Mouse (Mus musculus) myocyte (in vitro differentiated cells): ENCODE measurements around the gene Apba3. TPM values are rescaled to one million over a fixed set of nuclear protein-coding genes. Genes with fewer than 3 reads are reported as not detected.

Source experiments
- H3K27me3 ChIP-seq: one replicate; pipeline ENCODE4 v1.6.1; 2011; ENCODE audit not compliant: control insufficient read depth, insufficient read depth, insufficient read length
- H3K36me3 ChIP-seq: one replicate; pipeline ENCODE4 v1.6.1; 2011; ENCODE audit not compliant: control insufficient read depth, insufficient read depth
- H3K4me2 ChIP-seq: one replicate; pipeline ENCODE4 v1.6.1; 2011; ENCODE audit warnings: low read depth, control low read depth
- H3K4me3 ChIP-seq: one replicate; pipeline ENCODE4 v1.5.1; 2011; ENCODE audit warnings: mild to moderate bottlenecking, control low read depth, moderate library complexity
- H3K79me2 ChIP-seq: one replicate; pipeline ENCODE4 v1.6.1; 2011; ENCODE audit not compliant: control insufficient read depth, insufficient read depth
- H3ac ChIP-seq: one replicate; pipeline ENCODE4 v1.6.1; 2011; ENCODE audit not compliant: control insufficient read depth, insufficient read length
- CEBPB ChIP-seq: IDR thresholded peaks from 2 replicates; pipeline ENCODE4 v1.6.1; 2011; ENCODE audit warnings: mild to moderate bottlenecking, moderate library complexity; ENCODE audit not compliant: poor library complexity, insufficient read depth, severe bottlenecking
- E2F4 ChIP-seq: IDR thresholded peaks from one replicate; pipeline ENCODE4 v1.6.1; 2011; ENCODE audit warnings: mild to moderate bottlenecking, control low read depth, moderate library complexity; ENCODE audit not compliant: insufficient read depth
- MAX ChIP-seq: IDR thresholded peaks from one replicate; pipeline ENCODE4 v1.6.1; 2011; ENCODE audit warnings: low read depth, mild to moderate bottlenecking, control low read depth
- MYOD1 ChIP-seq, 3 experiments: IDR thresholded peaks; one replicate each; pipeline ENCODE4 v1.6.1; 2011; ENCODE audit warnings: control low read depth in 2 of 3, low read depth in 2 of 3, mild to moderate bottlenecking in 2 of 3, moderate library complexity in 1 of 3; ENCODE audit not compliant: insufficient read length in 2 of 3, control insufficient read depth in 1 of 3
- MYOG ChIP-seq, 3 experiments: IDR thresholded peaks; one replicate each; pipeline ENCODE4 v1.6.1; 2011; ENCODE audit warnings: control low read depth in 2 of 3, low read depth in 2 of 3, mild to moderate bottlenecking in 2 of 3; ENCODE audit not compliant: insufficient read length in 2 of 3, control insufficient read depth in 1 of 3, insufficient read depth in 1 of 3
- POLR2A ChIP-seq: IDR thresholded peaks from one replicate; pipeline ENCODE4 v1.6.1; 2011; ENCODE audit warnings: low read depth, mild to moderate bottlenecking, control low read depth, moderate library complexity; ENCODE audit not compliant: insufficient read length
- POLR2AphosphoS2 ChIP-seq: IDR thresholded peaks from one replicate; pipeline ENCODE4 v1.6.1; 2011; ENCODE audit warnings: low read depth, control low read depth; ENCODE audit not compliant: insufficient read length
- REST ChIP-seq: IDR thresholded peaks from one replicate; pipeline ENCODE4 v1.6.1; 2011; ENCODE audit warnings: mild to moderate bottlenecking, control low read depth, moderate library complexity; ENCODE audit not compliant: insufficient read depth, insufficient read length
- SRF ChIP-seq: IDR thresholded peaks from one replicate; pipeline ENCODE4 v1.6.1; 2011; ENCODE audit warnings: low read depth; ENCODE audit not compliant: control insufficient read depth, insufficient read length
- TCF12 ChIP-seq: IDR thresholded peaks from one replicate; pipeline ENCODE4 v1.6.1; 2011; ENCODE audit warnings: mild to moderate bottlenecking, control low read depth; ENCODE audit not compliant: poor library complexity, insufficient read depth, severe bottlenecking
- TCF3 ChIP-seq: IDR thresholded peaks from one replicate; pipeline ENCODE4 v1.6.1; 2011; ENCODE audit warnings: low read depth, control low read depth; ENCODE audit not compliant: insufficient read length
- USF1 ChIP-seq: IDR thresholded peaks from one replicate; pipeline ENCODE4 v1.6.1; 2011; ENCODE audit warnings: low read depth, mild to moderate bottlenecking, control low read depth, moderate library complexity
- polyA plus RNA-seq: library from polyadenylated mRNA; unstranded; fragments of >200 nt; fragmentation: generic; extraction: Trizol; gene quantifications from one replicate; pipeline ENCODE4 v1.2.1, GENCODE M21; 2012; ENCODE audit warnings: missing spikeins

The Apba3 gene
- polyA plus RNA-seq, 1 experiment, result 166 TPM

- Histone ChIP-seq H3K79me2 (peaks cover 44% of the 10 kb centered on the region), H3K27me3 (no peaks in the 10 kb centered on the region), H3K36me3 (no peaks in the 10 kb centered on the region), H3K4me3 (peak overlapping the region; percentile 37), H3K4me2 (peak overlapping the region; percentile 99), H3ac (peak overlapping the region; percentile 29)
- no peak for TF ChIP-seq MAX
- no peak for TF ChIP-seq SRF
- TF ChIP-seq REST, result no peak
- TF ChIP-seq USF1, result no peak
- TF ChIP-seq TCF3, result no peak
- no peak for TF ChIP-seq TCF12
- no peak for TF ChIP-seq MYOD1 (IDR thresholded peaks at IDR 0.05; ENCODE audit: control insufficient read depth in 1 of 3, insufficient read length in 2 of 3, low read depth in 2 of 3)
- no peak for TF ChIP-seq MYOG (IDR thresholded peaks at IDR 0.05; ENCODE audit: control insufficient read depth in 1 of 3, insufficient read depth in 1 of 3, insufficient read length in 2 of 3, low read depth in 2 of 3)
- TF ChIP-seq E2F4, result no peak
- TF ChIP-seq CEBPB, result no peak
- no peak for TF ChIP-seq POLR2AphosphoS2
- no peak for TF ChIP-seq POLR2A
These were observed 26.7 kb downstream of the Apba3 start for GRCm38 (mm10) chr10:81293334-81294030.

DNA sequence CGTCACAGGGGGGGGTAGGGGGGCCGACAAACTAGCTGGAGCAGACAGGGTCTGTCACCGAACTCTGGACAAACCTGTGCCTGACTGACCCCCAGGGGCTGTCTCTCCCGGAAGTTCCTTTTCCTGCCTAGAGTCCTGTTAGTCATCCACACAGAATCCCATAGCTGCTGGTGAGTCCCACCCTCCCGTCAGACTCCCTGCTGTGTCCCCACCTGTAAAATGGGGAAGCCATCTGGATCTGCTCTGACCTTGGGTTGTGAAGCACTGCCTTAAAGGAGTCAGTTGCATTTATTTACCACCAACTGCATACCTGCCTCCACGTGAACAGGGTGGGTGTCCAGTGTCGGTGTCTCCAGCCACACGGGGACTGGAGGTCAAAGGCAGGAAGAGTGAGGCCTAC is 27.7 kb downstream of the Apba3 start:
- no peak overlapping the region for H3K4me3 ChIP-seq
- no peaks in the 10 kb centered on the region for H3K27me3 ChIP-seq
- H3K4me2 ChIP-seq, result peak overlapping the region; percentile 99
- peaks cover 52% of the 10 kb centered on the region for H3K79me2 ChIP-seq
- no peaks in the 10 kb centered on the region for H3K36me3 ChIP-seq
- TF ChIP-seq E2F4 (no peak), USF1 (no peak), TCF12 (no peak), SRF (no peak), MYOG (IDR thresholded peaks at IDR 0.05; ENCODE audit: control insufficient read depth in 1 of 3, insufficient read depth in 1 of 3, insufficient read length in 2 of 3, low read depth in 2 of 3) (no peak), MYOD1 (IDR thresholded peaks at IDR 0.05; ENCODE audit: control insufficient read depth in 1 of 3, insufficient read length in 2 of 3, low read depth in 2 of 3) (no peak), POLR2A (no peak), MAX (no peak), REST (no peak), CEBPB (no peak), POLR2AphosphoS2 (no peak), TCF3 (no peak)
- peak overlapping the region; percentile 29 for H3ac ChIP-seq

DNA sequence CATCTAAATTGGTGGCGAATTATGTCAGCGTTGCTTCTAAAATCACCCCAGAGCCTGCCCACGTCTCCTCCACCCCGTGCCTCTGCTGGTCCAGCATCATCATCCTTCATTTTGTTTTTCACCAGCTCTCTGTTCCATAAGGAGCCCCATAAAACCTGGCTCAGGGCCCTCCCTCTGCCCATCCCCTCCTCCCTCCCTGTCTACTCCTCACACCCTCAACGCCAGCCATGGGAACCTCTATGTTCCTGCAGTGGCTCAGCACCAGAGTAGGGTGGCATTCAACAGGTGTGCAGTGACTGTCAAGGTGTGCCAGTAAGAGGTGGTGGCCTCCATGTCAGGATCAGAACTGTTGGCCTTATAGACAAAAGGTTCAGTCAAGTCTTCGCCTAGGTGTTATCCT is 28.4 kb downstream of the Apba3 start:
- Histone ChIP-seq H3K4me2 (no peak overlapping the region), H3K4me3 (no peak overlapping the region), H3K27me3 (no peaks in the 10 kb centered on the region), H3ac (no peak overlapping the region), H3K36me3 (no peaks in the 10 kb centered on the region), H3K79me2 (peaks cover 54% of the 10 kb centered on the region)
- TF ChIP-seq TCF12 (no peak), REST (no peak), MYOG (IDR thresholded peaks at IDR 0.05; ENCODE audit: control insufficient read depth in 1 of 3, insufficient read depth in 1 of 3, insufficient read length in 2 of 3, low read depth in 2 of 3) (no peak), CEBPB (no peak), POLR2A (no peak), MYOD1 (IDR thresholded peaks at IDR 0.05; ENCODE audit: control insufficient read depth in 1 of 3, insufficient read length in 2 of 3, low read depth in 2 of 3) (no peak)

DNA sequence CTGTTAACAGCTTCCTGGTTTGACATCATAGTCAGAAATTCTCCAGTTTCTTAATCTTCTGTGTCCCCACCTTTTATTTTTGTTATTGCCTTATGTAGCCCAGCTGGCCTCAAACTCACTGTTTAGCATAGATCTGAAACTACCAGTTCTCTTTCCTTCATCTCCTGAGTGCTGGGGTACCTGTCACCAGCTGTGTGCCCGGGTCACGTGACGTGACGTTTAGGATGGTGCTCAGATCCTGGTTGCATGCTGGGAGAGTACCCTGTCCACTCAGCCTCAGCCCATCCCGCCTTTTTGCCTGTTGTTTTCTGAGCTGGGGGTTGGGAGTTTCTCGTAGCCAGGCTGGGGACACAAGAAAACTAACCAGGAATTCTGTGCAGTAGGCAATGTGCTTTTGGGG is 30.5 kb downstream of the Apba3 start:
- H3K27me3 ChIP-seq, result no peaks in the 10 kb centered on the region
- no peak overlapping the region for H3K4me3 ChIP-seq
- H3ac ChIP-seq, result no peak overlapping the region
- no peaks in the 10 kb centered on the region for H3K36me3 ChIP-seq
- H3K4me2 ChIP-seq, result no peak overlapping the region
- H3K79me2 ChIP-seq, result peaks cover 54% of the 10 kb centered on the region
- no peak for TF ChIP-seq MYOG (IDR thresholded peaks at IDR 0.05; ENCODE audit: control insufficient read depth in 1 of 3, insufficient read depth in 1 of 3, insufficient read length in 2 of 3, low read depth in 2 of 3)

- Histone ChIP-seq H3K27me3 (no peaks in the 10 kb centered on the region), H3ac (no peak overlapping the region), H3K4me2 (no peak overlapping the region), H3K36me3 (no peaks in the 10 kb centered on the region), H3K79me2 (peaks cover 54% of the 10 kb centered on the region), H3K4me3 (no peak overlapping the region)
- no peak for TF ChIP-seq REST
- no peak for TF ChIP-seq POLR2A
- TF ChIP-seq SRF, result no peak
- TF ChIP-seq MAX, result no peak
- TF ChIP-seq CEBPB, result no peak
- no peak for TF ChIP-seq TCF12
These were observed 31.1 kb downstream of the Apba3 start for GRCm38 (mm10) chr10:81297845-81298244.
